Mouse (Mus musculus) CH12.LX (cell line): ENCODE measurements at regions not wholly inside any gene's neighbourhood (a gene's known extent, or its start where the extent isn't known, plus 50 kb on each side); places are given as distances from the start of the nearest gene placed in this dataset.

Source experiments
- DNase-seq: peaks from one replicate; pipeline ENCODE4 v3.0.0-alpha.2; 2013; ENCODE audit errors: extremely low read depth
- H3K27ac ChIP-seq: 2 replicates; pipeline ENCODE4 v1.5.1; 2012; ENCODE audit warnings: low read depth, mild to moderate bottlenecking, control low read depth, moderate library complexity; ENCODE audit not compliant: insufficient read depth
- H3K27me3 ChIP-seq: replicated peaks from 2 replicates; pipeline ENCODE3; 2012; ENCODE audit warnings: inconsistent platforms
- H3K36me3 ChIP-seq, 2 experiments: replicated peaks in 1 of 2; 2 replicates each; pipeline versions ENCODE3 to v1.6.1; 2012; ENCODE audit warnings: inconsistent platforms in 1 of 2, low read length in 1 of 2, mild to moderate bottlenecking in 1 of 2, mixed read lengths in 1 of 2, moderate library complexity in 1 of 2; ENCODE audit not compliant: control insufficient read depth in 1 of 2, insufficient read depth in 1 of 2
- H3K4me1 ChIP-seq, 2 experiments: 2 replicates each; pipeline ENCODE4 v1.6.1; 2012; ENCODE audit warnings: inconsistent platforms in 1 of 2, moderate library complexity in 1 of 2; ENCODE audit not compliant: insufficient read depth in 2 of 2, control insufficient read depth in 1 of 2
- H3K4me2 ChIP-seq: 2 replicates; pipeline ENCODE4 v1.6.1; 2012; ENCODE audit warnings: low read depth, mild to moderate bottlenecking, control low read depth; ENCODE audit not compliant: poor library complexity, insufficient read depth, severe bottlenecking
- H3K4me3 ChIP-seq, 3 experiments: fragments of 150-350 bp in 1 of 3; sonication (generic) in 1 of 3; replicated peaks in 1 of 3; 2 replicates each; pipeline versions ENCODE3 to v1.5.1; 2011 to 2012; ENCODE audit warnings: low read depth in 2 of 3, low read length in 2 of 3, mild to moderate bottlenecking in 2 of 3, moderate library complexity in 2 of 3, control low read depth in 1 of 3, improper control_type of control experiment in 1 of 3, inconsistent platforms in 1 of 3, mixed read lengths in 1 of 3; ENCODE audit not compliant: poor library complexity in 1 of 3
- H3K79me2 ChIP-seq: replicated peaks from 2 replicates; pipeline ENCODE4 v1.6.1; 2012; ENCODE audit warnings: mild to moderate bottlenecking, moderate library complexity; ENCODE audit not compliant: control insufficient read depth, poor library complexity, insufficient read depth, severe bottlenecking; ENCODE audit errors: extremely low read depth
- H3K9ac ChIP-seq: 2 replicates; pipeline ENCODE4 v1.6.1; 2012; ENCODE audit warnings: low read depth, mild to moderate bottlenecking, control low read depth, moderate library complexity; ENCODE audit not compliant: insufficient read depth
- H3K9me3 ChIP-seq: replicated peaks from 2 replicates; pipeline ENCODE3; 2012; ENCODE audit warnings: low read length, inconsistent platforms, mixed read lengths
- BHLHE40 ChIP-seq: IDR thresholded peaks from 2 replicates; pipeline ENCODE4 v1.6.1; 2011; ENCODE audit warnings: mild to moderate bottlenecking, low read depth, low read length, improper control_type of control experiment
- CHD2 ChIP-seq: IDR thresholded peaks from 2 replicates; pipeline ENCODE4 v1.6.1; 2011; ENCODE audit warnings: low read length, improper control_type of control experiment
- CTCF ChIP-seq, 2 experiments: IDR thresholded peaks in 1 of 2; conservative IDR thresholded peaks in 1 of 2; 2 replicates each; pipeline ENCODE4 v1.5.1; 2011 to 2012; ENCODE audit warnings: low read depth in 2 of 2, low read length in 2 of 2, improper control_type of control experiment in 1 of 2, inconsistent platforms in 1 of 2, mild to moderate bottlenecking in 1 of 2, moderate library complexity in 1 of 2
- E2F4 ChIP-seq: IDR thresholded peaks from 2 replicates; pipeline ENCODE4 v1.6.1; 2011; ENCODE audit warnings: low read depth, low read length, improper control_type of control experiment; ENCODE audit not compliant: insufficient replicate concordance
- ELF1 ChIP-seq: IDR thresholded peaks from 2 replicates; pipeline ENCODE4 v1.6.1; 2014; ENCODE audit warnings: low read depth, mild to moderate bottlenecking, inconsistent platforms, low read length, improper control_type of control experiment
- EP300 ChIP-seq: IDR thresholded peaks from 2 replicates; pipeline ENCODE4 v1.6.1; 2011; ENCODE audit warnings: low read length, improper control_type of control experiment
- ETS1 ChIP-seq: conservative IDR thresholded peaks from 2 replicates; pipeline ENCODE4 v1.6.1; 2012; ENCODE audit warnings: low read depth, mild to moderate bottlenecking, inconsistent platforms, low read length, improper control_type of control experiment, moderate library complexity
- HCFC1 ChIP-seq: IDR thresholded peaks from 2 replicates; pipeline ENCODE4 v1.6.1; 2012; ENCODE audit warnings: low read depth, mild to moderate bottlenecking, inconsistent platforms, low read length, improper control_type of control experiment
- IRF4 ChIP-seq: IDR thresholded peaks from 2 replicates; pipeline ENCODE4 v1.6.1; 2014; ENCODE audit warnings: low read depth, mild to moderate bottlenecking, inconsistent platforms, low read length, improper control_type of control experiment
- JUN ChIP-seq: IDR thresholded peaks from 2 replicates; pipeline ENCODE4 v1.6.1; 2011; ENCODE audit warnings: low read depth, mild to moderate bottlenecking, low read length, improper control_type of control experiment, moderate library complexity; ENCODE audit not compliant: insufficient read depth
- JUND ChIP-seq: conservative IDR thresholded peaks from 2 replicates; pipeline ENCODE4 v1.6.1; 2011; ENCODE audit warnings: low read depth, low read length, improper control_type of control experiment
- MAFK ChIP-seq: IDR thresholded peaks from 2 replicates; pipeline ENCODE4 v1.6.1; 2011; ENCODE audit warnings: low read length, improper control_type of control experiment; ENCODE audit not compliant: insufficient replicate concordance
- MEF2A ChIP-seq: IDR thresholded peaks from 2 replicates; pipeline ENCODE4 v1.6.1; 2014; ENCODE audit warnings: low read depth, mild to moderate bottlenecking, inconsistent platforms, low read length, improper control_type of control experiment, borderline replicate concordance
- MXI1 ChIP-seq: IDR thresholded peaks from 2 replicates; pipeline ENCODE4 v1.6.1; 2011; ENCODE audit warnings: mild to moderate bottlenecking, low read depth, low read length, improper control_type of control experiment
- MYC ChIP-seq: IDR thresholded peaks from 2 replicates; pipeline ENCODE4 v1.6.1; 2011; ENCODE audit warnings: low read depth, mild to moderate bottlenecking, improper control_type of control experiment, low read length
- NELFE ChIP-seq: IDR thresholded peaks from 2 replicates; pipeline ENCODE4 v1.6.1; 2011; ENCODE audit warnings: low read depth, low read length, improper control_type of control experiment
- NRF1 ChIP-seq: IDR thresholded peaks from 2 replicates; pipeline ENCODE4 v1.6.1; 2014; ENCODE audit warnings: low read depth, mild to moderate bottlenecking, inconsistent platforms, low read length, improper control_type of control experiment, moderate library complexity
- POLR2AphosphoS2 ChIP-seq: IDR thresholded peaks from 2 replicates; pipeline ENCODE4 v1.6.1; 2011; ENCODE audit warnings: low read depth, low read length, improper control_type of control experiment
- RAD21 ChIP-seq: IDR thresholded peaks from 2 replicates; pipeline ENCODE4 v1.6.1; 2011; ENCODE audit warnings: low read depth, mild to moderate bottlenecking, low read length, improper control_type of control experiment, moderate library complexity
- SIN3A ChIP-seq: IDR thresholded peaks from 2 replicates; pipeline ENCODE4 v1.6.1; 2012; ENCODE audit warnings: low read length, improper control_type of control experiment, inconsistent platforms
- SMC3 ChIP-seq: IDR thresholded peaks from 2 replicates; pipeline ENCODE4 v1.6.1; 2011; ENCODE audit warnings: low read depth, low read length, improper control_type of control experiment
- TCF12 ChIP-seq: IDR thresholded peaks from 2 replicates; pipeline ENCODE4 v1.6.1; 2014; ENCODE audit warnings: low read depth, mild to moderate bottlenecking, inconsistent platforms, low read length, improper control_type of control experiment
- USF1 ChIP-seq: IDR thresholded peaks from 2 replicates; pipeline ENCODE4 v1.6.1; 2014; ENCODE audit warnings: low read depth, mild to moderate bottlenecking, inconsistent platforms, low read length, improper control_type of control experiment
- USF2 ChIP-seq: conservative IDR thresholded peaks from 2 replicates; pipeline ENCODE4 v1.6.1; 2011; ENCODE audit warnings: low read depth, low read length, improper control_type of control experiment
- ZC3H11A ChIP-seq: IDR thresholded peaks from 2 replicates; pipeline ENCODE4 v1.6.1; 2012; ENCODE audit warnings: low read depth, mild to moderate bottlenecking, inconsistent platforms, low read length, improper control_type of control experiment
- ZKSCAN1 ChIP-seq: IDR thresholded peaks from 2 replicates; pipeline ENCODE4 v1.6.1; 2012; ENCODE audit warnings: low read depth, inconsistent platforms, low read length, improper control_type of control experiment, borderline replicate concordance
- dilution Hi-C: fragments of 300-500 bp; cut with MboI; formaldehyde crosslinking; loops from 2 replicates; pipeline ENCODE4 v1.14.3; 2020; ENCODE audit warnings: low sequenced_read_pairs; ENCODE audit not compliant: extremely low pct_unique_long_range_greater_than_20kb, extremely low pct_ligation_motif_present
- in situ Hi-C: fragments of 300-500 bp; cut with MboI; formaldehyde crosslinking; loops from 3 replicates; pipeline ENCODE4 v1.14.3; 2019; ENCODE audit warnings: low sequenced_read_pairs, low pct_ligation_motif_present, low pct_unique_long_range_greater_than_20kb, mixed read lengths

DNA sequence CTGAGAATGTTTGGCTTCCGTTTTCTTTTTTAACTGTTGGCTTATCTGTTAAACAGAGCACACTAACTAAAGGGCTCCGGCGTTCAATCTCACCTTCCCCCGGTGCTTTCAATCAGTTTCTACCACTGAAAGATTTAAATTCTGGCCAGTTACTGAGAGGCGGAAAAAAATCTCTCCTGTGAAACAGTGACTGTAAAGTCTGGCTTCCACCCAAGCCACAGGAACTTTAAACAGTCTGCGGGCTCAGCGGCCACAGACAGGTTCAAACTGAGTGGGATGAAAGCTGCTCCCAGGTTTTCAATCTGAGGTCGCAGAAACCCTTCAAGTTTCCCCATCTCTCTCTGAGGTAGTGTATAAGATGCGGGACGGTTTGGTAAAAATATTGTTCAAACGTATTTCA, 538.2 kb upstream of the Gm11114 start:
- Histone ChIP-seq H3K4me1 (peaks cover 0 to 9% of the 10 kb centered on the region in 2 experiments; a peak in 2 of 4 replicates), H3K36me3 (no peaks in the 10 kb centered on the region), H3K4me3 (no peak overlapping the region), H3K9ac (no peak overlapping the region), H3K27ac (no peak overlapping the region), H3K27me3 (no peaks in the 10 kb centered on the region), H3K9me3 (no peaks in the 10 kb centered on the region), H3K4me2 (peak overlapping the region; percentile 56; the same call in 1 of the 2 replicates), H3K79me2 (no peaks in the 10 kb centered on the region)
- TF ChIP-seq TCF12 (no peak), HCFC1 (no peak), USF2 (no peak), POLR2AphosphoS2 (no peak), E2F4 (no peak), SMC3 (no peak), BHLHE40 (no peak), ELF1 (no peak), MXI1 (no peak), RAD21 (no peak), MEF2A (no peak), SIN3A (no peak), CHD2 (no peak), JUN (no peak), ZKSCAN1 (no peak), NRF1 (no peak), ZC3H11A (no peak), CTCF (conservative IDR thresholded peaks at IDR 0.05 in 1 of 2, IDR thresholded peaks at IDR 0.05 in 1 of 2; ENCODE audit: low read depth in 2 of 2, low read length in 2 of 2) (no peak)
- in situ Hi-C loops: no loop called here
- no peak for DNase-seq
- dilution Hi-C loops: no loop called here

DNA sequence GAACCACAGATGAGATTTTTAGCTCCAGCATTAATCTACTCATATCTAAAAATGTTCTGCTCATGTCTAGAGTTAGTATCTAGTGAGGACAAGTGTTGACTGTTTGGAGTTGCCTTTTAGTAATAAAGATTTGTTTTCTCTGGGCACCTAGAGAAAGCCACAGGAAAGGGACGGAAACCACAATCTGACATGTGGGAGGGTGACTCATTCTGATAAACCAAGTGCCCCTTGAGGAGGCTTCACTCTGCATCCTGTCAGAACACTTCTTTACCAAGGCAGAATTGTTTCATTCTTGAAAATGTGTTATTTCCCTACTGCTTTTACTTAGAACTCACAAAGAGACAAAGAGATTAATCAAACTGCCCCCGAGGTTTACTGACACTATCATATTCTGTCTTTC, 537.4 kb upstream of the Gm11114 start:
- no peaks in the 10 kb centered on the region for H3K27me3 ChIP-seq
- peak; percentile 67 for TF ChIP-seq JUN
- peak; percentile 81 for TF ChIP-seq JUND
- TF ChIP-seq USF1: no peak
- no peak for TF ChIP-seq NELFE
- 0 out of 2 replicates have a peak, but pooled peaks have one; percentile 16 for TF ChIP-seq ETS1
- TF ChIP-seq MYC: 0 out of 2 replicates have a peak, but pooled peaks have one; percentile 18
- TF ChIP-seq MXI1: no peak
- peak; percentile 43; the same call in 1 of the 2 replicates for TF ChIP-seq BHLHE40
- TF ChIP-seq IRF4: peak; percentile 86
- TF ChIP-seq EP300: peak; percentile 87
- peak; percentile 75 for TF ChIP-seq MAFK
- H3K36me3 ChIP-seq: no peaks in the 10 kb centered on the region
- in situ Hi-C loops: loop anchor here (25.0 kb wide), 1 partner anchor 812 kb away; no protein-coding TSS in a partner anchor
- no peaks in the 10 kb centered on the region for H3K9me3 ChIP-seq
- DNase-seq: peak; percentile 59
- no peak overlapping the region for H3K27ac ChIP-seq
- H3K9ac ChIP-seq: no peak overlapping the region
- H3K4me3 ChIP-seq: no peak overlapping the region
- no peak overlapping the region for H3K4me2 ChIP-seq
- dilution Hi-C loops: no loop called here
- no peaks in the 10 kb centered on the region for H3K79me2 ChIP-seq
- peaks cover 0 to 9% of the 10 kb centered on the region in 2 experiments; a peak in 2 of 4 replicates for H3K4me1 ChIP-seq
